Mouse (Mus musculus) forebrain, postnatal 0 days (tissue): ENCODE measurements at regions not wholly inside any gene's neighbourhood (a gene's known extent, or its start where the extent isn't known, plus 50 kb on each side); places are given as distances from the start of the nearest gene placed in this dataset.

Experiments used
- ATAC-seq: fragments of 200-750 bp; cut with Nextera tagmentation; 2 replicates; pipeline ENCODE4 v1.8.0; 2017; ENCODE audit warnings: mild to moderate bottlenecking, moderate library complexity
- DNase-seq: peaks from one replicate; pipeline ENCODE4 v3.0.0-alpha.2; 2015
- H3K27ac ChIP-seq: fragments of 300-500 bp; sonication (generic); 2 replicates; pipeline ENCODE4 v1.5.1; 2014; ENCODE audit warnings: low read depth, mild to moderate bottlenecking, antibody characterized with exemption, low read length, moderate library complexity, mixed read lengths
- H3K27me3 ChIP-seq: fragments of 300-500 bp; sonication (generic); 2 replicates; pipeline ENCODE4 v1.6.1; 2014; ENCODE audit warnings: mild to moderate bottlenecking, low read length, mixed read lengths; ENCODE audit not compliant: insufficient read depth
- H3K36me3 ChIP-seq: fragments of 300-500 bp; sonication (generic); 2 replicates; pipeline ENCODE4 v1.6.1; 2014; ENCODE audit warnings: mild to moderate bottlenecking, moderate library complexity; ENCODE audit not compliant: insufficient read depth
- H3K4me1 ChIP-seq: fragments of 300-500 bp; sonication (generic); 2 replicates; pipeline ENCODE4 v1.6.1; 2014; ENCODE audit warnings: antibody characterized with exemption; ENCODE audit not compliant: insufficient read depth
- H3K4me2 ChIP-seq: fragments of 300-500 bp; sonication (generic); 2 replicates; pipeline ENCODE4 v1.6.1; 2014; ENCODE audit warnings: low read depth, mild to moderate bottlenecking, moderate library complexity
- H3K4me3 ChIP-seq: fragments of 300-500 bp; sonication (generic); 2 replicates; pipeline ENCODE4 v1.5.1; 2014; ENCODE audit warnings: low read depth, low read length, mixed read lengths
- H3K9ac ChIP-seq: fragments of 300-500 bp; sonication (generic); 2 replicates; pipeline ENCODE4 v1.6.1; 2014; ENCODE audit warnings: mild to moderate bottlenecking
- H3K9me3 ChIP-seq: fragments of 300-500 bp; sonication (generic); 2 replicates; pipeline ENCODE4 v1.6.1; 2016; ENCODE audit warnings: low read length
- CTCF ChIP-seq: sonication (generic); IDR thresholded peaks from 2 replicates; pipeline ENCODE4 v1.5.1; 2016; ENCODE audit warnings: antibody characterized with exemption, control low read depth, low read depth
- WGBS: fragments of 180-500 bp; shearing (Covaris S2); extraction: QIAGEN DNeasy Blood & Tissue Kit; methylation state at CpG from one replicate; pipeline ENCODE4 v1.1.7; 2014; 5-methylcytosine and 5-hydroxymethylcytosine counted together

DNA sequence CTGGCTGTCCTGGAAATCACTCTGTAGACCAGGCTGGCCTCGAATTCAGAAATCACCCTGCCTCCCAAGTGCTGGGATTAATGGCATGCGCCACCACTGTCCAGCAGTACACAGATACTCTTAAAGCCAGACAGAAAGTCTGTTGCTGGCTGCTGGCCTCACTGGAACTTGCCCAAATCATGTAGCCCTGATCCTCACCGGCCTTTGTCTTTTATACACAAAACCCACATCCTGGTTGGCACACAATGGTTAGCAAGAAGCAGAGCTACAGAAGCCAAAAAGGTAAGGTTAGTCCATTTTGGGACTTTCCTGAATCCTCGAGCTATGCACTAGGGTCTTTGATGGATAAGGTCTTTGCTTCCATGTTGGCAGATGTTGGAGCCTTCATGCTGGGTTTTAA is 157.2 kb upstream of the Trim24 start:
- no peak for ATAC-seq
- no peak overlapping the region for H3K4me2 ChIP-seq
- H3K36me3 ChIP-seq: no peaks in the 10 kb centered on the region
- WGBS: 79% methylated on average over 4 of the region's 4 CpGs
- DNase-seq: no peak
- H3K4me3 ChIP-seq: no peak overlapping the region
- H3K9ac ChIP-seq: no peak overlapping the region
- TF ChIP-seq CTCF: no peak
- no peaks in the 10 kb centered on the region for H3K4me1 ChIP-seq
- no peaks in the 10 kb centered on the region for H3K27me3 ChIP-seq
- H3K27ac ChIP-seq: no peak overlapping the region
- no peaks in the 10 kb centered on the region for H3K9me3 ChIP-seq

DNA sequence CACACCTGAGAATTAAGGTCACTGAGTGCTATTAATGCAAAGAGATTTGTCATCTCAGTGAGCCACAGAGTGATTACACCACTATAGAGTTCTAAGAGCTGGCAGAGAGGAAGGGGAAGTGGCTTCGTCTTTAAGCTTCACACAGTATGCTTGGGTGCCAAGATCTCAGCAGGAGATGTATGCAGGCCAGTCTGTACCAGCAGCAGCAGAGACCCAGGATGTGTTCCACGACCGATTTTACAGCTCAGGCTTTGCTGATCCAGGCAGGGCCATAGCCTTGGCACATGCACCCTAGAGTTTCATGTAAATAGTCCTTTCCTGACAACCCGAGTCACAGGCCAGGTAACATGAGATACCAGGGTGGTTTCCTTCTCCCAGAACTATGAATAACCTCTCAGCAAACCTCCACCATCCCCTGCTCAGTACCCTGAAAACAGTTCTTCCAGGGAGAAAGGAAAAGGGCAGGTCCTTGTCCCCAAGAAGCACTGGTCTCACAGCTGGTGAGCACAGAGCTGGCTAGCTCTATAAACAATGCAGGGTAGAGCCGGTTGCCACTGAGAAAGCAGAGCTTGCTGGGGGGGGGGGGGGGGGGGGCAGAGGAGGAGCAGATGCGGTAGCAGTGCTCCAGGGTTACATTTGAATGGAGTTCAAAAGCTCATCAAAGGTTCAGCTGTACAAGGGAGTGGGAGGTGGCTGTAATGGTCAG is 156.2 kb upstream of the Trim24 start:
- Histone ChIP-seq H3K27me3 (no peaks in the 10 kb centered on the region), H3K9ac (no peak overlapping the region), H3K9me3 (no peaks in the 10 kb centered on the region), H3K4me3 (no peak overlapping the region), H3K27ac (no peak overlapping the region), H3K4me1 (no peaks in the 10 kb centered on the region), H3K4me2 (no peak overlapping the region), H3K36me3 (no peaks in the 10 kb centered on the region)
- WGBS: 15% methylated on average over 6 of the region's 6 CpGs
- DNase-seq: peak; percentile 16
- ATAC-seq: peak; percentile 40; the same call in 1 of the 2 replicates
- no peak for TF ChIP-seq CTCF

DNA sequence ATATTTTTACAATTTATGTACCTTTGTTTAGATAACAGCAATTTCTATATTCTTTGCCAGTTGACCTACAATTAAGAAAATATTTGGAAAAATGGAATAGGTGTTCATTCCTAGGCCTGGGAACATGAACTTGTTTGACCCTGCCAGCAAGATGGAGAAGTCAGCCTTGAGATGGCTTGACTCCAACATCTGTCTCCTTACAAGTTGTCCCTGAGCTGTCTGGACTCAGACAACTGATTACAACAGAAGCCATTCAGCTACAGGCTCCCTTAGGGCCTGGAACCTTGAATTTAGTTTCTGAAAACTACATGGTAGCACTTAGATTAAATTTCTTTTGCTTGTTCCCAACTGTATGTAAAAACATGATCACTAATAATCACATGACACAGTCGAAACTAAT is 148.9 kb upstream of the Trim24 start:
- Histone ChIP-seq H3K36me3 (no peaks in the 10 kb centered on the region), H3K27ac (no peak overlapping the region), H3K27me3 (no peaks in the 10 kb centered on the region), H3K9ac (no peak overlapping the region), H3K4me2 (no peak overlapping the region), H3K4me1 (no peaks in the 10 kb centered on the region), H3K9me3 (no peaks in the 10 kb centered on the region), H3K4me3 (no peak overlapping the region)
- WGBS: 78% methylated on average over 1 of the region's 1 CpGs
- ATAC-seq: no peak
- no peak for TF ChIP-seq CTCF
- DNase-seq: no peak

DNA sequence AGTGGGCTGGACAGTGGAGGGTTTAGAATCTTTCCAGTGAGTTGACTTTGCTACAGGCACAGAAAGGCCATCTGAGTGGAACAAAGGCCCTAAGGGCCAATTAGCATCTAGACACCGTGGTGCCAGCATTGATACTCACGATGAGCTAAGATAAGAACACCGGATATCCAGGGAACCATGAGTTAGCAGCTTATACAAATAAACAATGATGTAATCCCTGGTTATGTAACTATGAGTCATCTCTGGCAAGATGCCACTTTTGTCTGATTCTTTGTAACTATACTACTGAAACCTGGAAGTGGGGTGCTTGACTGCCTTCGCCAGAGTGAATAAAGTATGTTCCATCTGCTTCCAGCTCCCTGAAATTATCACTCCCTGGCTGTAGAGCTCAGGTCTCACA is 147.3 kb upstream of the Trim24 start:
- WGBS: 27% methylated on average over 4 of the region's 4 CpGs
- peak; percentile 27 for DNase-seq
- Histone ChIP-seq H3K4me1 (no peaks in the 10 kb centered on the region), H3K9me3 (no peaks in the 10 kb centered on the region), H3K4me2 (no peak overlapping the region), H3K27me3 (no peaks in the 10 kb centered on the region), H3K27ac (no peak overlapping the region), H3K36me3 (no peaks in the 10 kb centered on the region), H3K4me3 (no peak overlapping the region), H3K9ac (no peak overlapping the region)
- no peak for TF ChIP-seq CTCF
- no peak for ATAC-seq

DNA sequence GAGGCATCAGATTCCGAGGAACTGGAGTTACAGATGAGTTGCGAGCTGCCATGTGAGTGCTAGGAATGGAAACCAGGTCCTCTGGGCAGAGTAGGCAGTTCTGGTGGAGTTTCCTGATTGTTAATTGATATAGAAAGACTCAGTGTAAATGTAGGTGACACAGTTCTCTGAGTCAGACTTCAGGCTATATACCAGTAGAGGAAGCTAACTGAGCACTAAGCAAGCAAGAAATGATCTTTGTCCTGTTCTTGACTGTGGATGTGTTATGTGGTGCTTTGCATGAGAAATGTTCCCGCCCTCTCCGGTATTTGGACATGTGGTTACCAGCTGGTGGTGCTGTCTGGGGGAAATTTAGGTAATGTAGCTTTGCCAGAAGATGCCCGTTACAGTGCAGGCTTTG is 146.4 kb upstream of the Trim24 start:
- Histone ChIP-seq H3K4me1 (no peaks in the 10 kb centered on the region), H3K4me2 (no peak overlapping the region), H3K36me3 (no peaks in the 10 kb centered on the region), H3K27me3 (no peaks in the 10 kb centered on the region), H3K9me3 (no peaks in the 10 kb centered on the region), H3K27ac (no peak overlapping the region), H3K4me3 (no peak overlapping the region), H3K9ac (no peak overlapping the region)
- 94% methylated on average over 5 of the region's 5 CpGs for WGBS
- no peak for ATAC-seq
- TF ChIP-seq CTCF: no peak
- DNase-seq: no peak

DNA sequence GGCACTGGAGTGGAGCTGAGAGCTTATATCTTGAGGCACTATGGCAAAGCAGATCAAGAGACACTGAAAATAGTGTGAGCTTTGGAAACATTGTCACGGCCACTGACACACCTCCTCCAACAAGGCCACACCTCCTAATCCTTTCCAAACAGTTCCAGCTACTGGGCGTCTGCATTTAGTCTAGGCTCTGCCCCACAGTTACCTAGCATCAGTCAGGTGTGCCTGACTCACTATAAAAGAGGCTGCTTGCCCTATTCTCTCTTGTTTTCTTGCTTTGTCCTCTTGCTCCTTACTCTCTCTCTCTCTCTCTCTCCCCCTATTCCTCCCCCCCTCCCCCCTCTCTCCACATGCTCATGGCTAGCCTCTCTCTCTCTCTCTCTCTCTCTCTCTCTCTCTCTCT is 142.0 kb upstream of the Trim24 start:
- Histone ChIP-seq H3K36me3 (no peaks in the 10 kb centered on the region), H3K9me3 (no peaks in the 10 kb centered on the region), H3K4me3 (no peak overlapping the region), H3K4me1 (no peaks in the 10 kb centered on the region), H3K4me2 (no peak overlapping the region), H3K9ac (no peak overlapping the region), H3K27ac (no peak overlapping the region), H3K27me3 (no peaks in the 10 kb centered on the region)
- DNase-seq (no peak), ATAC-seq (no peak)
- no peak for TF ChIP-seq CTCF
- WGBS: 100% methylated on average over 2 of the region's 2 CpGs

DNA sequence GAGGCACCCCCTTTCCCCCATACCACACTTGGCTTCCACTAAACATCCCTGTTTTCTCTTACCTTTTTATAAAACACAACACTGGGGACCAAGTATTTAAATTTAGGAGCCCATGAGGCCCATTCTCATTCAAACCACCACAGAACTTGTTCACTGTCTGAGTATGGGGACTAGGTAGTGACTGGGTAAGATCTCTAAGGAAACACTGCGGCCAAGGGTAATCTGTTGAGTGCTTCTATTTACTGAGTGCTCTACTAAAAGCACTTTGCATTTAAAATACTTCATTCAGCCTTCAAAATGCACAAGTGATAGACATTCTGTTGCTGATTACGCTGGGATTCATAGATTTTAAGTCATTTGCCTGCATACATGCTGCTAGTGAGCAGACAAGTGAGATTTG is 141.4 kb upstream of the Trim24 start:
- Histone ChIP-seq H3K4me2 (no peak overlapping the region), H3K36me3 (no peaks in the 10 kb centered on the region), H3K4me1 (no peaks in the 10 kb centered on the region), H3K9me3 (no peaks in the 10 kb centered on the region), H3K4me3 (no peak overlapping the region), H3K9ac (no peak overlapping the region), H3K27ac (no peak overlapping the region), H3K27me3 (no peaks in the 10 kb centered on the region)
- WGBS: 81% methylated on average over 2 of the region's 2 CpGs
- no peak for TF ChIP-seq CTCF
- DNase-seq: no peak
- ATAC-seq: no peak
